Comparison of ENCODE assay signal across 15 mouse cellular contexts in genomic region chr10:127174170-127174569, GRCm38 (mm10). TPM values are rescaled to one million over a fixed set of nuclear protein-coding genes. Genes with fewer than 3 reads are reported as not detected.
"Had no signal": no experiment of that assay in that cellular context is flagged by ENCODE, and none has a peak within 500 bp of the region (broad histone marks: within the 10 kb centered on the region; RNA-seq: fewer than 3 reads in every experiment).

No protein-coding gene starts in this region.

- H3K36me3 ChIP-seq: limb, embryonic 10.5 days; limb, embryonic 13.5 days; midbrain, embryonic 12.5 days had no signal

- H3K9me3 ChIP-seq: limb, embryonic 10.5 days; limb, embryonic 13.5 days; midbrain, embryonic 12.5 days had no signal

- H3K27ac ChIP-seq: kidney, postnatal 0 days; layer of hippocampus, adult 2 months; limb, embryonic 10.5 days; limb, embryonic 13.5 days; liver, embryonic 14.5 days; macrophage; midbrain, embryonic 12.5 days had no signal

- H3K4me2 ChIP-seq: limb, embryonic 13.5 days; lung, embryonic 14.5 days; midbrain, embryonic 12.5 days had no signal

- H3K9ac ChIP-seq: limb, embryonic 13.5 days; liver, embryonic 14.5 days; liver, postnatal 0 days; lung, embryonic 14.5 days; midbrain, embryonic 12.5 days had no signal

- ATAC-seq: liver, postnatal 0 days; lung, postnatal 0 days; midbrain, embryonic 16.5 days had no signal

- DNase-seq: kidney, postnatal 25 days; layer of hippocampus, adult 9-11 months; liver; liver, postnatal 0 days; lung, embryonic 14.5 days; thymus, adult 18-20 months had no signal

- H3K4me3 ChIP-seq: layer of hippocampus, adult 2 months; limb, embryonic 10.5 days; limb, embryonic 13.5 days; midbrain, embryonic 12.5 days had no signal

RNA-seq across cellular contexts. Expression of gene Arhgef25, which starts 15.7 kb away (rescaled TPM):
- polyA plus RNA-seq: macrophage had no signal
